Mouse (Mus musculus) ES-E14 (cell line): Measurements from ENCODE around the gene Bri3. TPM values are rescaled to one million over a fixed set of nuclear protein-coding genes. Genes with fewer than 3 reads are reported as not detected.

Source experiments
- DNase-seq: peaks from one replicate; pipeline ENCODE4 v3.0.0-alpha.2; 2013; ENCODE audit warnings: low read depth, low spot score
- H3K27ac ChIP-seq: 2 replicates; pipeline ENCODE4 v1.5.1; 2012; ENCODE audit warnings: low read depth, mild to moderate bottlenecking, low read length, moderate library complexity, mixed read lengths; ENCODE audit not compliant: poor library complexity, insufficient read depth, severe bottlenecking
- H3K36me3 ChIP-seq: 2 replicates; pipeline ENCODE4 v1.6.1; 2012; ENCODE audit warnings: mild to moderate bottlenecking, low read length, moderate library complexity, mixed read lengths; ENCODE audit not compliant: control insufficient read depth, poor library complexity, insufficient read depth, severe bottlenecking
- H3K4me1 ChIP-seq, 2 experiments: fragments of 150-350 bp in 1 of 2; sonication (generic) in 1 of 2; 2 replicates each; pipeline ENCODE4 v1.6.1; 2012; ENCODE audit warnings: low read length in 2 of 2, mild to moderate bottlenecking in 1 of 2, mixed read lengths in 1 of 2; ENCODE audit not compliant: control insufficient read depth in 2 of 2, insufficient read depth in 2 of 2, poor library complexity in 1 of 2
- H3K4me3 ChIP-seq, 2 experiments: fragments of 150-350 bp in 1 of 2; sonication (generic) in 1 of 2; 2 replicates each; pipeline ENCODE4 v1.5.1; 2012; ENCODE audit warnings: low read length in 2 of 2, low read depth in 1 of 2, mild to moderate bottlenecking in 1 of 2, mixed read lengths in 1 of 2; ENCODE audit not compliant: insufficient read depth in 1 of 2, poor library complexity in 1 of 2, severe bottlenecking in 1 of 2
- H3K9ac ChIP-seq: 2 replicates; pipeline ENCODE4 v1.6.1; 2012; ENCODE audit warnings: low read depth, mild to moderate bottlenecking, low read length, mixed read lengths; ENCODE audit not compliant: poor library complexity, insufficient read depth, severe bottlenecking
- H3K9me3 ChIP-seq: fragments of 150-350 bp; sonication (generic); 2 replicates; pipeline ENCODE4 v1.6.1; 2012; ENCODE audit warnings: low read depth, mild to moderate bottlenecking, low read length; ENCODE audit not compliant: control insufficient read depth, insufficient read depth
- CHD2 ChIP-seq: IDR thresholded peaks from 2 replicates; pipeline ENCODE4 v1.6.1; 2014; ENCODE audit warnings: mild to moderate bottlenecking, low read depth, low read length, inconsistent platforms
- HCFC1 ChIP-seq: IDR thresholded peaks from 2 replicates; pipeline ENCODE4 v1.6.1; 2012; ENCODE audit warnings: low read length, inconsistent platforms, borderline replicate concordance; ENCODE audit not compliant: insufficient read depth
- MAFK ChIP-seq: IDR thresholded peaks from 2 replicates; pipeline ENCODE4 v1.6.1; 2014; ENCODE audit warnings: mild to moderate bottlenecking, low read depth, low read length, inconsistent platforms; ENCODE audit not compliant: insufficient read depth
- ZC3H11A ChIP-seq: IDR thresholded peaks from 2 replicates; pipeline ENCODE4 v1.6.1; 2012; ENCODE audit warnings: low read depth, mild to moderate bottlenecking, inconsistent platforms, low read length, borderline replicate concordance
- ZNF384 ChIP-seq: IDR thresholded peaks from 2 replicates; pipeline ENCODE4 v1.6.1; 2012; ENCODE audit warnings: low read depth, low read length, inconsistent platforms
- in situ Hi-C, 2 experiments: fragments of 600-800 bp; cut with MboI; formaldehyde crosslinking; loops; one replicate each; pipeline ENCODE4 v1.15.1; 2025; ENCODE audit warnings: low sequenced_read_pairs in 2 of 2, inconsistent platforms in 1 of 2; ENCODE audit not compliant: unreplicated experiment in 2 of 2
- total RNA-seq: library from RNA; depleted of rRNA; stranded (reverse); fragments of 300-350 nt; gene quantifications from 2 replicates; pipeline ENCODE4 v1.2.3, GENCODE M21; 2012

The Bri3 gene
- total RNA-seq, 1 experiment, result 26.4 TPM

DNA sequence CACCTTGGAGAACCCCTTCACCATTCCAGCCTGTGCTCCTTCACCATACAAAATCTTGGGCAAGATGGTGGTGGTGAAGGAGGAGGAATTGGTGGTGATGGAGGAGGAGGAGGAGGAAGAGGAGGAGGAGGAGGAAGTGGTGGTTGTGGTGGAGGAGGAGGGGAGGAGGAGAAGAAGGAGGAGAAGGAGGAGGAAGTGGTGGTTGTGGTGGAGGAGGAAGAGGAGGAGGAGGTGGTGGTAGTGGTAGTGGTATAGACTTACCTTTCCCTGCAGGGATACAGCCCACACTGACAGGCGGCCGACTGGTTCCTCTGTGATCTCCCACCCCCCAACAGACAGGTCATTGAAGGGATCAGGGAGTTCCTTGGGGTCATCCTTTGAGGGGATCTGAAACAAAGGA lies 28.2 kb upstream of the Bri3 start:
- no peaks in the 10 kb centered on the region for H3K9me3 ChIP-seq
- no peak overlapping the region for H3K4me3 ChIP-seq
- in situ Hi-C loops, result no loop called here
- no peak overlapping the region for H3K9ac ChIP-seq
- TF ChIP-seq ZNF384 (no peak), ZC3H11A (no peak), CHD2 (no peak), HCFC1 (no peak), MAFK (no peak)
- H3K4me1 ChIP-seq, result peaks cover 3 to 18% of the 10 kb centered on the region in 2 experiments; a peak in 2 of 4 replicates
- H3K27ac ChIP-seq, result no peak overlapping the region
- DNase-seq, result no peak
- H3K36me3 ChIP-seq, result no peaks in the 10 kb centered on the region

DNA sequence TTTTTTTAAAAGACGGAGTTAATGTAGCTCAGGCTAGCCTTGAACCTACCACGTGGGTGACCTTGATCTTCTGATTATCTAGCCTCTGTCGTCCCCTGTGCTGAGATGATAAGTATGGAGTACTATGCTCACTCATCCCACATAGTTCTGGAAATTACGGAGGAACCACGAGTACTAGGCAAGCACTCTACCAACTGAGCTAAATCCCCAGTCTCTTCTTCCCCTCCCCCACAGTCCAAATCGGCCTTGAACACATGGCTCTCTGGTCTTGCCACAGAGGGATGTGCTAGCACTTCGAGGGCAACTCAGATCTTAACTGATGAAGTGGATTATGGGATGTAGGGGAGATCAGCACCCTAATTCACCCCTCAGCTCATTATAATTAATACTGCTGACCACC lies 26.2 kb upstream of the Bri3 start:
- no peaks in the 10 kb centered on the region for H3K9me3 ChIP-seq
- no peak overlapping the region for H3K4me3 ChIP-seq
- H3K9ac ChIP-seq, result no peak overlapping the region
- H3K27ac ChIP-seq, result no peak overlapping the region
- peaks cover 3 to 20% of the 10 kb centered on the region in 2 experiments; a peak in 2 of 4 replicates for H3K4me1 ChIP-seq
- DNase-seq, result no peak
- H3K36me3 ChIP-seq, result no peaks in the 10 kb centered on the region
- in situ Hi-C loops, result no loop called here
- no peak for TF ChIP-seq CHD2
- no peak for TF ChIP-seq HCFC1
- TF ChIP-seq ZNF384, result no peak
- TF ChIP-seq ZC3H11A, result no peak
- no peak for TF ChIP-seq MAFK

DNA sequence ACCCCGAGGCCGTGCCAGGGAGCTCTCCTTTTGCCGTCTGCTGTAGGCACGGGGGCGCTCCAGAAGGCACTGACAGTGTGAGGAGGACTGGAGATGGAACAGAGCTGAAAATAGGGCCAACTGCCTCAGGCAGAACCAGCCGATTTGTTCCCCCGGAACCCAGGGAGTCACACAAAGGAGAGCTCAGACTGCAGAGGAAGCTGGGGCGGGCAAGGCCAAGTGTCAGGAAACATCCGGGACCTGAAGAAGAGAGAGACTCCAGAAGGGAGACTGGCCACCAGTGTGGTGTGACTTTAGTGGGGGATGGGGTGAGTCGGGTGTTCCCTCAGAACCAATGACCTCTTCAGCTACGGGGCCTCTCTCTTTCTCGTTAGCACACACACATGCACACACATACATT lies 24.9 kb upstream of the Bri3 start:
- Histone ChIP-seq H3K9me3 (no peaks in the 10 kb centered on the region), H3K36me3 (no peaks in the 10 kb centered on the region), H3K9ac (0 out of 2 replicates have a peak overlapping the region, but pooled peaks have one; percentile 12), H3K4me1 (peaks cover 3 to 20% of the 10 kb centered on the region in 2 experiments; a peak in 2 of 4 replicates), H3K27ac (peak overlapping the region; percentile 42; the same call in 1 of the 2 replicates), H3K4me3 (no peak overlapping the region)
- in situ Hi-C loops, result no loop called here
- no peak for TF ChIP-seq ZNF384
- TF ChIP-seq HCFC1, result no peak
- TF ChIP-seq MAFK, result no peak
- no peak for TF ChIP-seq ZC3H11A
- no peak for TF ChIP-seq CHD2
- no peak for DNase-seq

DNA sequence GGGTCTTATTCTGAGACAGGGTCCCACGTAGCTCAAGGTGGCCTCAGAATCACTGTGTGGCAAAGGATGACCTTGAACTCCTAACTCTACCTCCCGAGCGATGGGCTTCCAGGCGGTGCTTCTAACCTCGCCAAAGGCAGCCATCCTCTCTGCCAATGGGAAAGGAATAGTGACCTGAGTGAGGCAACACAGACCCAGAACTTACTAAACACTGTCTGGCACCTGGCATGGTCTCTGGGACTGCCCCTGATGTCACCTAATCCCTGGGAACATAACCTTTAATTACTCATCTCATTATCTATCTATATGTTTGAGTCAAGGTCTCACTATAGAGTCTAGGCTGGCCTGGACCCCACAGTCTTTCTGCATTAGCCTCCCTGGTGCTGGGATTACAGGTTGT lies 24.3 kb upstream of the Bri3 start:
- Histone ChIP-seq H3K36me3 (no peaks in the 10 kb centered on the region), H3K9me3 (no peaks in the 10 kb centered on the region), H3K27ac (peak overlapping the region; percentile 23; the same call in 1 of the 2 replicates), H3K4me3 (no peak overlapping the region), H3K4me1 (peaks cover 3 to 20% of the 10 kb centered on the region in 2 experiments; a peak in 2 of 4 replicates), H3K9ac (no peak overlapping the region; the same call in 1 of the 2 replicates)
- TF ChIP-seq HCFC1 (no peak), ZC3H11A (no peak), CHD2 (no peak), MAFK (no peak), ZNF384 (no peak)
- DNase-seq, result no peak
- in situ Hi-C loops, result no loop called here

DNA sequence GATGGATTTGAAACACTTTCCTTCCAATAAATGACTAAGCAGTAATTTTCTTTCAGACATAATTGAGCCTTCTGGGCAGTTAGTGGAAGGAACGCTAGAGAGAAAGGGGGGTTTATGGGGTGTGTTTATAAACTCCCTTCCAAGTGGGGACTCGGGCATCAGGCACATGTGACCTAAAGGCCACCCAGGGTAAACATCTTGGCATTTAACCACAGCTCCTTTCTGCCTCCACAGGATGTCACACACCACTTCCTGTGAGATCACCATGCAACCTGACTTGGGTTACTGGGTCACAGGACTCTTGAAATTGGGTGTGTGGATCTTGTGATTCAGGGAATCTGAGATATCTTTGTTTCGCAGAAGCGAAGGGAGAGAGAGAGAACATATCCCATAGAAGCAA lies 22.9 kb upstream of the Bri3 start:
- in situ Hi-C loops, result no loop called here
- DNase-seq, result no peak
- TF ChIP-seq HCFC1, result no peak
- TF ChIP-seq MAFK, result no peak
- TF ChIP-seq ZNF384, result no peak

More for the DNA sequence above, 22.9 kb upstream of the Bri3 start:
- no peak overlapping the region for H3K9ac ChIP-seq
- no peak overlapping the region for H3K27ac ChIP-seq
- no peaks in the 10 kb centered on the region for H3K36me3 ChIP-seq
- no peaks in the 10 kb centered on the region for H3K9me3 ChIP-seq
- H3K4me3 ChIP-seq, result no peak overlapping the region
- H3K4me1 ChIP-seq, result peaks cover 3 to 20% of the 10 kb centered on the region in 2 experiments; a peak in 2 of 4 replicates
